Mouse (Mus musculus): ENCODE measurements around the gene Obscn.

GRCm38 (mm10) chr11:59170549-59170948, 34.3 kb upstream of the Obscn start:
- no peak for TF ChIP-seq POLR2A (IDR thresholded peaks at IDR 0.05; ENCODE audit: low read depth, low read length)
- TF ChIP-seq CTCF (IDR thresholded peaks at IDR 0.05; ENCODE audit: extremely low read depth, insufficient read depth, insufficient read length, insufficient replicate concordance) = no peak

Data from spleen, adult 2 months (tissue).